ENCODE assay signal across 8 mouse cellular contexts in genomic region chr15:9070353-9070752, GRCm38 (mm10). TPM values are rescaled to one million over a fixed set of nuclear protein-coding genes. Genes with fewer than 3 reads are reported as not detected.
DNase-seq lines count a peak whose midpoint lies in the region; ATAC-seq and TF ChIP-seq lines count a peak whose summit lies in the region.

No protein-coding gene starts in this region.

- no peak for TF ChIP-seq RAD21 in MEL (IDR thresholded peaks at IDR 0.05; ENCODE audit: low read depth, low read length)

- peak overlapping the region; percentile 77 for H3K27ac ChIP-seq in heart, embryonic 12.5 days (ENCODE audit: poor library complexity, severe bottlenecking)
- H3K27ac ChIP-seq in MEL (ENCODE audit: control insufficient read depth, low read depth, low read length): peak overlapping the region; percentile 91
- H3K27ac ChIP-seq in forebrain, postnatal 0 days (ENCODE audit: low read depth, low read length): peak overlapping the region; percentile 88; the same call in 1 of the 2 replicates

- no peak for TF ChIP-seq CTCF in MEL (IDR thresholded peaks at IDR 0.05 in 2 of 3, conservative IDR thresholded peaks at IDR 0.05 in 1 of 3; ENCODE audit: control insufficient read depth in 1 of 3, insufficient read depth in 1 of 3, low read depth in 2 of 3, low read length in 3 of 3, poor library complexity in 1 of 3, severe bottlenecking in 1 of 3)
- no peak for TF ChIP-seq CTCF in forebrain, postnatal 0 days (IDR thresholded peaks at IDR 0.05; ENCODE audit: low read depth)

- TF ChIP-seq POLR2A in MEL (IDR thresholded peaks at IDR 0.05; ENCODE audit: control insufficient read depth in 1 of 2, insufficient read depth in 1 of 2, low read depth in 1 of 2, low read length in 2 of 2, poor library complexity in 1 of 2): no peak; a peak in 1 of 4 replicates

- H3K27me3 ChIP-seq in heart, embryonic 12.5 days (replicated peaks): no peaks in the 10 kb centered on the region
- no peaks in the 10 kb centered on the region for H3K27me3 ChIP-seq in MEL (ENCODE audit: control insufficient read depth in 1 of 2, insufficient read depth in 2 of 2, low read length in 2 of 2)
- H3K27me3 ChIP-seq in forebrain, postnatal 0 days (ENCODE audit: insufficient read depth, low read length): no peaks in the 10 kb centered on the region
- H3K27me3 ChIP-seq in megakaryocyte, embryonic 14.5 days (replicated peaks): no peaks in the 10 kb centered on the region

- H3K79me2 ChIP-seq in MEL (ENCODE audit: control insufficient read depth, insufficient read depth, low read length, poor library complexity): peaks cover 39% of the 10 kb centered on the region

- peak in 1 of 2 experiments; percentile 43; a peak in 2 of 4 replicates for TF ChIP-seq EP300 in MEL (IDR thresholded peaks at IDR 0.05; ENCODE audit: low read depth in 1 of 2, low read length in 2 of 2)

- H3K36me3 ChIP-seq in heart, embryonic 12.5 days: no peaks in the 10 kb centered on the region
- H3K36me3 ChIP-seq in MEL (ENCODE audit: control insufficient read depth in 1 of 2, insufficient read depth in 2 of 2, low read length in 2 of 2): peaks cover 0 to 16% of the 10 kb centered on the region in 2 experiments; a peak in 2 of 4 replicates
- no peaks in the 10 kb centered on the region for H3K36me3 ChIP-seq in forebrain, postnatal 0 days (ENCODE audit: insufficient read depth)
- peaks cover 3% of the 10 kb centered on the region for H3K36me3 ChIP-seq in megakaryocyte, embryonic 14.5 days (replicated peaks; ENCODE audit: low read length)

- DNase-seq in heart, postnatal 36 days: no peak
- peak; percentile 71 for DNase-seq in MEL (ENCODE audit: low read depth, low spot score)
- DNase-seq in forebrain, postnatal 0 days: no peak
- DNase-seq in B cell, adult 2 months: no peak
- no peak for DNase-seq in spleen, postnatal 36 days (ENCODE audit: low spot score in 2 of 2)
- no peak for DNase-seq in gastrocnemius, postnatal 36 days

- no peaks in the 10 kb centered on the region for H3K9me3 ChIP-seq in heart, embryonic 12.5 days (replicated peaks)
- no peaks in the 10 kb centered on the region for H3K9me3 ChIP-seq in MEL (replicated peaks; ENCODE audit: insufficient read depth, low read length)
- H3K9me3 ChIP-seq in forebrain, postnatal 0 days (ENCODE audit: low read length): no peaks in the 10 kb centered on the region
- no peaks in the 10 kb centered on the region for H3K9me3 ChIP-seq in megakaryocyte, embryonic 14.5 days

- intact Hi-C loops in heart, postnatal 36 days (cut with DNase I): loop anchor here (2.0 kb wide), 1 partner anchor 70 kb away; the partner anchor contains the start of gene Lmbrd2
- intact Hi-C loops in gastrocnemius, postnatal 36 days (cut with DNase I): no loop called here

- WGBS in heart, embryonic 12.5 days: 5% methylated on average over 3 of the region's 3 CpGs
- WGBS in forebrain, postnatal 0 days: 4% methylated on average over 3 of the region's 3 CpGs

- peaks cover 27% of the 10 kb centered on the region for H3K4me1 ChIP-seq in heart, embryonic 12.5 days (replicated peaks)
- peaks cover 3 to 6% of the 10 kb centered on the region in 2 experiments; a peak in 3 of 4 replicates for H3K4me1 ChIP-seq in MEL (ENCODE audit: control insufficient read depth in 1 of 2, insufficient read depth in 2 of 2, low read length in 2 of 2)
- no peaks in the 10 kb centered on the region; the same call in 1 of the 2 replicates for H3K4me1 ChIP-seq in forebrain, postnatal 0 days (ENCODE audit: insufficient read depth)
- peaks cover 36% of the 10 kb centered on the region for H3K4me1 ChIP-seq in megakaryocyte, embryonic 14.5 days

- peak overlapping the region; percentile 89 for H3K4me2 ChIP-seq in heart, embryonic 12.5 days
- H3K4me2 ChIP-seq in forebrain, postnatal 0 days (ENCODE audit: low read depth): peak overlapping the region; percentile 87

- H3K9ac ChIP-seq in heart, embryonic 12.5 days: peak overlapping the region; percentile 79
- peak overlapping the region; percentile 82 for H3K9ac ChIP-seq in MEL (ENCODE audit: control insufficient read depth, low read depth, low read length, poor library complexity, severe bottlenecking)
- H3K9ac ChIP-seq in forebrain, postnatal 0 days: peak overlapping the region; percentile 89

- H3K4me3 ChIP-seq in heart, embryonic 12.5 days: peak overlapping the region; percentile 96
- peak overlapping the region; percentile 74 to 77 for H3K4me3 ChIP-seq in MEL (ENCODE audit: control insufficient read depth in 1 of 2, insufficient read depth in 1 of 2, low read depth in 2 of 2, low read length in 2 of 2)
- H3K4me3 ChIP-seq in forebrain, postnatal 0 days (ENCODE audit: low read depth, low read length): peak overlapping the region; percentile 90
- H3K4me3 ChIP-seq in megakaryocyte, embryonic 14.5 days (replicated peaks): peak overlapping the region; percentile 98

- ATAC-seq in heart, embryonic 12.5 days (ENCODE audit: insufficient number of reproducible peaks, low FRiP score): no peak
- ATAC-seq in forebrain, postnatal 0 days: no peak

TF ChIP-seq in MEL, 35 proteins besides CTCF, POLR2A, EP300 and RAD21:
- TF ChIP-seq TBP (IDR thresholded peaks at IDR 0.05; ENCODE audit: low read depth, low read length): no peak
- no peak for TF ChIP-seq ZNF384 (IDR thresholded peaks at IDR 0.05; ENCODE audit: low read depth, low read length)
- TF ChIP-seq POLR2AphosphoS2 (IDR thresholded peaks at IDR 0.05; ENCODE audit: low read length): 0 out of 2 replicates have a peak, but pooled peaks have one; percentile 35
- TF ChIP-seq SIN3A (IDR thresholded peaks at IDR 0.05; ENCODE audit: low read length): peak; percentile 75; the same call in 1 of the 2 replicates
- peak; percentile 3; the same call in 1 of the 2 replicates for TF ChIP-seq ETS1 (IDR thresholded peaks at IDR 0.05; ENCODE audit: low read depth, low read length)
- TF ChIP-seq NELFE (IDR thresholded peaks at IDR 0.05; ENCODE audit: low read depth, low read length): no peak
- TF ChIP-seq JUND (IDR thresholded peaks at IDR 0.05; ENCODE audit: low read depth, low read length): no peak
- no peak for TF ChIP-seq USF2 (IDR thresholded peaks at IDR 0.05; ENCODE audit: borderline replicate concordance in 1 of 2, insufficient read depth in 1 of 2, low read depth in 1 of 2, low read length in 2 of 2)
- TF ChIP-seq BHLHE40 (IDR thresholded peaks at IDR 0.05; ENCODE audit: borderline replicate concordance, low read depth, low read length): no peak
- no peak for TF ChIP-seq MYB (IDR thresholded peaks at IDR 0.05; ENCODE audit: low read depth, low read length)
- peak; percentile 87 for TF ChIP-seq CHD1 (IDR thresholded peaks at IDR 0.05; ENCODE audit: low read depth, low read length)
- TF ChIP-seq ZC3H11A (IDR thresholded peaks at IDR 0.05; ENCODE audit: low read depth, low read length): no peak
- TF ChIP-seq ZMIZ1 (IDR thresholded peaks at IDR 0.05; ENCODE audit: low read depth, low read length): 0 out of 2 replicates have a peak, but pooled peaks have one; percentile 15
- peak; percentile 58 for TF ChIP-seq GATA1 (IDR thresholded peaks at IDR 0.05; ENCODE audit: low read depth, low read length)
- no peak for TF ChIP-seq SMC3 (IDR thresholded peaks at IDR 0.05; ENCODE audit: low read depth, low read length)
- no peak for TF ChIP-seq TCF12 (IDR thresholded peaks at IDR 0.05; ENCODE audit: low read depth, low read length)
- TF ChIP-seq MYC (IDR thresholded peaks at IDR 0.05; ENCODE audit: low read depth, low read length): no peak
- TF ChIP-seq MXI1 (IDR thresholded peaks at IDR 0.05; ENCODE audit: low read depth, low read length): no peak
- no peak for TF ChIP-seq HCFC1 (IDR thresholded peaks at IDR 0.05; ENCODE audit: low read depth, low read length)
- TF ChIP-seq RCOR1 (IDR thresholded peaks at IDR 0.05; ENCODE audit: low read depth, low read length): peak; percentile 25
- no peak for TF ChIP-seq GABPA (IDR thresholded peaks at IDR 0.05; ENCODE audit: low read depth, low read length)
- no peak for TF ChIP-seq MAFK (IDR thresholded peaks at IDR 0.05; ENCODE audit: borderline replicate concordance, low read depth, low read length)
- TF ChIP-seq UBTF (IDR thresholded peaks at IDR 0.05; ENCODE audit: borderline replicate concordance, insufficient read depth, low read depth, low read length): 0 out of 2 replicates have a peak, but pooled peaks have one; percentile 42
- TF ChIP-seq KAT2A (conservative IDR thresholded peaks at IDR 0.05; ENCODE audit: low read depth, low read length): no peak

RNA-seq across cellular contexts. Expression of gene Nadk2, which starts 0.7 kb away (rescaled TPM):
- polyA plus RNA-seq in heart, embryonic 12.5 days (2016; fragmentation: Nextera tagmentation; extraction: Ambion mirVana): 72.6 and 73.2 TPM in 2 replicates
- total RNA-seq in heart, postnatal 36 days (2021): 10 to 100 TPM; 67.0 to 76.8 TPM
- total RNA-seq in MEL (2012; rRNA removed): 168 and 221 TPM in 2 replicates
- 100 to 1,000 TPM; 361 to 659 TPM for polyA plus RNA-seq in MEL (2012; ENCODE audit: insufficient read depth in 1 of 2, insufficient read length in 2 of 2, low read depth in 1 of 2, low replicate concordance in 2 of 2, missing spikeins in 1 of 2)
- total RNA-seq in forebrain, postnatal 0 days (2014; rRNA removed): 30.7 and 33.3 TPM in 2 replicates
- 19.3 and 22.6 TPM in 2 replicates for polyA plus RNA-seq in forebrain, postnatal 0 days (2015; fragmentation: Nextera tagmentation; extraction: Ambion mirVana)
- polyA plus RNA-seq in megakaryocyte, embryonic 14.5 days (2012; ENCODE audit: insufficient read depth, low replicate concordance): 3.7 and 8.6 TPM in 2 replicates
- total RNA-seq in gastrocnemius, postnatal 36 days (2021): 10 to 100 TPM; 28.4 to 37.8 TPM
